Mouse (Mus musculus): Measurements from ENCODE around the gene Atn1. TPM values are rescaled to one million over a fixed set of nuclear protein-coding genes. Genes with fewer than 3 reads are reported as not detected.

Gene Atn1
- polyA plus RNA-seq, 1 experiment from 2014 or later = 9.5 TPM

GRCm38 (mm10) chr6:124767920-124768703 lies 11.8 kb upstream of the Atn1 start:
- Histone ChIP-seq H3K9ac (peak overlapping the region; percentile 66; the same call in 1 of the 2 replicates), H3K9me3 (replicated peaks) (no peaks in the 10 kb centered on the region), H3K4me1 (replicated peaks) (peaks cover 26% of the 10 kb centered on the region), H3K27ac (ENCODE audit: poor library complexity, severe bottlenecking) (no peak overlapping the region), H3K4me2 (peak overlapping the region; percentile 81), H3K27me3 (replicated peaks) (peaks cover 38% of the 10 kb centered on the region), H3K4me3 (peak overlapping the region; percentile 53), H3K36me3 (no peaks in the 10 kb centered on the region)
- ATAC-seq (ENCODE audit: insufficient number of reproducible peaks, low FRiP score) = peak; percentile 31; the same call in 1 of the 2 replicates
- 20% methylated on average over 19 of the region's 19 CpGs for WGBS

GRCm38 (mm10) chr6:124767536-124767919 lies 11.2 kb upstream of the Atn1 start:
- peaks cover 26% of the 10 kb centered on the region for H3K4me1 ChIP-seq (replicated peaks)
- H3K27me3 ChIP-seq (replicated peaks) = peaks cover 42% of the 10 kb centered on the region
- ATAC-seq (ENCODE audit: insufficient number of reproducible peaks, low FRiP score) = no peak
- H3K27ac ChIP-seq (ENCODE audit: poor library complexity, severe bottlenecking) = no peak overlapping the region
- H3K9me3 ChIP-seq (replicated peaks) = no peaks in the 10 kb centered on the region
- no peaks in the 10 kb centered on the region for H3K36me3 ChIP-seq
- 33% methylated on average over 4 of the region's 4 CpGs for WGBS
- no peak overlapping the region for H3K4me3 ChIP-seq
- H3K4me2 ChIP-seq = no peak overlapping the region
- no peak overlapping the region for H3K9ac ChIP-seq

- Histone ChIP-seq H3K4me1 (replicated peaks) (peaks cover 26% of the 10 kb centered on the region), H3K27me3 (replicated peaks) (peaks cover 45% of the 10 kb centered on the region), H3K36me3 (no peaks in the 10 kb centered on the region), H3K27ac (ENCODE audit: poor library complexity, severe bottlenecking) (no peak overlapping the region), H3K9me3 (replicated peaks) (no peaks in the 10 kb centered on the region), H3K4me3 (no peak overlapping the region), H3K4me2 (no peak overlapping the region), H3K9ac (no peak overlapping the region)
- 75% methylated on average over 7 of the region's 7 CpGs for WGBS
- ATAC-seq (ENCODE audit: insufficient number of reproducible peaks, low FRiP score) = no peak
Measured at GRCm38 (mm10) chr6:124765951-124766350, 9.6 kb upstream of the Atn1 start.

GRCm38 (mm10) chr6:124759259-124759658 lies 2.9 kb upstream of the Atn1 start:
- peaks cover 35% of the 10 kb centered on the region for H3K4me1 ChIP-seq (replicated peaks)
- no peaks in the 10 kb centered on the region for H3K36me3 ChIP-seq
- no peaks in the 10 kb centered on the region for H3K9me3 ChIP-seq (replicated peaks)
- H3K9ac ChIP-seq = peak overlapping the region; percentile 48; the same call in 1 of the 2 replicates
- ATAC-seq (ENCODE audit: insufficient number of reproducible peaks, low FRiP score) = peak; percentile 31; the same call in 1 of the 2 replicates
- H3K27ac ChIP-seq (ENCODE audit: poor library complexity, severe bottlenecking) = peak overlapping the region; percentile 90; the same call in 1 of the 2 replicates
- peaks cover 23% of the 10 kb centered on the region; the same call in 1 of the 2 replicates for H3K27me3 ChIP-seq (replicated peaks)
- H3K4me2 ChIP-seq = peak overlapping the region; percentile 42
- no peak overlapping the region for H3K4me3 ChIP-seq
- 3% methylated on average over 5 of the region's 5 CpGs for WGBS

- peaks cover 19% of the 10 kb centered on the region; the same call in 1 of the 2 replicates for H3K27me3 ChIP-seq (replicated peaks)
- H3K9me3 ChIP-seq (replicated peaks) = no peaks in the 10 kb centered on the region
- H3K27ac ChIP-seq (ENCODE audit: poor library complexity, severe bottlenecking) = peak overlapping the region; percentile 90; the same call in 1 of the 2 replicates
- no peaks in the 10 kb centered on the region for H3K36me3 ChIP-seq
- H3K4me1 ChIP-seq (replicated peaks) = peaks cover 38% of the 10 kb centered on the region
- 58% methylated on average over 2 of the region's 2 CpGs for WGBS
- H3K4me3 ChIP-seq = no peak overlapping the region
- H3K4me2 ChIP-seq = peak overlapping the region; percentile 42
- peak overlapping the region; percentile 48 for H3K9ac ChIP-seq
- no peak for ATAC-seq (ENCODE audit: insufficient number of reproducible peaks, low FRiP score)
Measured at GRCm38 (mm10) chr6:124758849-124759232, 2.5 kb upstream of the Atn1 start.

- no peak for ATAC-seq (ENCODE audit: insufficient number of reproducible peaks, low FRiP score)
- 50% methylated on average over 5 of the region's 5 CpGs for WGBS
- Histone ChIP-seq H3K27ac (ENCODE audit: poor library complexity, severe bottlenecking) (peak overlapping the region; percentile 90), H3K9ac (peak overlapping the region; percentile 95), H3K27me3 (replicated peaks) (peaks cover 12% of the 10 kb centered on the region; the same call in 1 of the 2 replicates), H3K4me1 (replicated peaks) (peaks cover 43% of the 10 kb centered on the region), H3K9me3 (replicated peaks) (no peaks in the 10 kb centered on the region), H3K36me3 (no peaks in the 10 kb centered on the region), H3K4me3 (peak overlapping the region; percentile 81), H3K4me2 (peak overlapping the region; percentile 80)
Measured at GRCm38 (mm10) chr6:124757909-124758848, 1.9 kb upstream of the Atn1 start.

GRCm38 (mm10) chr6:124757351-124757880 lies 1.1 kb upstream of the Atn1 start:
- Histone ChIP-seq H3K9ac (peak overlapping the region; percentile 95), H3K4me3 (peak overlapping the region; percentile 81), H3K27ac (ENCODE audit: poor library complexity, severe bottlenecking) (peak overlapping the region; percentile 90), H3K4me2 (peak overlapping the region; percentile 80), H3K27me3 (replicated peaks) (0 out of 2 replicates have a peak, but pooled peaks cover 5% of the 10 kb centered on the region), H3K36me3 (no peaks in the 10 kb centered on the region), H3K9me3 (replicated peaks) (no peaks in the 10 kb centered on the region), H3K4me1 (replicated peaks) (peaks cover 43% of the 10 kb centered on the region)
- ATAC-seq (ENCODE audit: insufficient number of reproducible peaks, low FRiP score) = no peak
- 13% methylated on average over 5 of the region's 5 CpGs for WGBS

- peak overlapping the region; percentile 81 for H3K4me3 ChIP-seq
- H3K27me3 ChIP-seq (replicated peaks) = no peaks in the 10 kb centered on the region
- 2% methylated on average over 48 of the region's 54 CpGs for WGBS
- peak overlapping the region; percentile 90 for H3K27ac ChIP-seq (ENCODE audit: poor library complexity, severe bottlenecking)
- H3K9ac ChIP-seq = peak overlapping the region; percentile 95
- H3K9me3 ChIP-seq (replicated peaks) = no peaks in the 10 kb centered on the region
- H3K4me1 ChIP-seq (replicated peaks) = peaks cover 43% of the 10 kb centered on the region
- peak overlapping the region; percentile 80 for H3K4me2 ChIP-seq
- H3K36me3 ChIP-seq = no peaks in the 10 kb centered on the region
- ATAC-seq (ENCODE audit: insufficient number of reproducible peaks, low FRiP score) = peak; percentile 71
Measured at GRCm38 (mm10) chr6:124756652-124757350, 477 bp upstream of the Atn1 start.

- WGBS = 7% methylated on average over 3 of the region's 3 CpGs
- peaks cover 43% of the 10 kb centered on the region for H3K4me1 ChIP-seq (replicated peaks)
Measured at GRCm38 (mm10) chr6:124755306-124755705, 1.0 kb downstream of the Atn1 start.

GRCm38 (mm10) chr6:124753861-124754260 lies 2.5 kb downstream of the Atn1 start:
- no peak overlapping the region for H3K4me3 ChIP-seq
- no peak for ATAC-seq (ENCODE audit: insufficient number of reproducible peaks, low FRiP score)
- WGBS = 84% methylated on average over 2 of the region's 2 CpGs

More at GRCm38 (mm10) chr6:124755306-124755705, 1.0 kb downstream of the Atn1 start:
- Histone ChIP-seq H3K27me3 (replicated peaks) (no peaks in the 10 kb centered on the region), H3K4me3 (peak overlapping the region; percentile 81), H3K4me2 (peak overlapping the region; percentile 80), H3K36me3 (no peaks in the 10 kb centered on the region), H3K27ac (ENCODE audit: poor library complexity, severe bottlenecking) (peak overlapping the region; percentile 90; the same call in 1 of the 2 replicates), H3K9me3 (replicated peaks) (no peaks in the 10 kb centered on the region), H3K9ac (peak overlapping the region; percentile 95)
- ATAC-seq (ENCODE audit: insufficient number of reproducible peaks, low FRiP score) = no peak

More at GRCm38 (mm10) chr6:124753861-124754260, 2.5 kb downstream of the Atn1 start:
- Histone ChIP-seq H3K36me3 (peaks cover 12% of the 10 kb centered on the region), H3K27me3 (replicated peaks) (no peaks in the 10 kb centered on the region), H3K4me1 (replicated peaks) (peaks cover 39% of the 10 kb centered on the region), H3K9ac (no peak overlapping the region), H3K9me3 (replicated peaks) (no peaks in the 10 kb centered on the region), H3K4me2 (no peak overlapping the region), H3K27ac (ENCODE audit: poor library complexity, severe bottlenecking) (no peak overlapping the region)
